Mouse (Mus musculus) granulocyte monocyte progenitor cell, adult 5-6 weeks (primary cell): ENCODE results near the gene Pithd1. TPM values are rescaled to one million over a fixed set of nuclear protein-coding genes. Genes with fewer than 3 reads are reported as not detected.
"Not testable (repeated sequence)": the region's sequence is repeated elsewhere in the genome, so short reads cannot be mapped to it uniquely, and the experiment has no call there.

ENCODE experiments used
- ATAC-seq: replicated peaks from 2 replicates; pipeline ENCODE4 v1.8.0; 2016; ENCODE audit warnings: mild to moderate bottlenecking, moderate TSS enrichment, inconsistent platforms; ENCODE audit not compliant: poor library complexity, severe bottlenecking
- total RNA-seq, 2 experiments: library from RNA; stranded (forward) in 1 of 2; stranded (reverse) in 1 of 2; fragments of 200-712, 200-1000 nt in 1 of 2; fragments of >200 nt in 1 of 2; fragmentation: Nextera tagmentation in 1 of 2; gene quantifications; 2 replicates each; pipeline ENCODE4 v1.2.3; 2014 to 2017

The Pithd1 gene
- total RNA-seq, 2 experiments from 2014 or later, result 24.7 to 29.1 TPM

GRCm38 (mm10) chr4:135963457-135964193 lies 23.4 kb downstream of the Pithd1 start, which contains the start of gene Gale:
TSS of gene Gale (plus strand) at chr4:135963727.
- peak; percentile 83 for ATAC-seq

GRCm38 (mm10) chr4:135962946-135963345 lies 24.1 kb downstream of the Pithd1 start:
- no peak; the same call in 1 of the 2 replicates for ATAC-seq

- no peak for ATAC-seq
These were observed 24.9 kb downstream of the Pithd1 start for GRCm38 (mm10) chr4:135962198-135962597.

- ATAC-seq, result no peak
These were observed 25.4 kb downstream of the Pithd1 start for GRCm38 (mm10) chr4:135961709-135962108.

GRCm38 (mm10) chr4:135960717-135961116 lies 26.3 kb downstream of the Pithd1 start:
- peak; percentile 54 for ATAC-seq

GRCm38 (mm10) chr4:135958354-135958753 lies 28.7 kb downstream of the Pithd1 start:
- ATAC-seq, result no peak

GRCm38 (mm10) chr4:135955886-135956285 lies 31.2 kb downstream of the Pithd1 start:
- ATAC-seq, result no peak

GRCm38 (mm10) chr4:135954241-135954640 lies 32.8 kb downstream of the Pithd1 start:
- peak; percentile 56 for ATAC-seq

- no peak for ATAC-seq
These were observed 33.9 kb downstream of the Pithd1 start for GRCm38 (mm10) chr4:135953179-135953578.

- no peak for ATAC-seq
These were observed 35.6 kb downstream of the Pithd1 start for GRCm38 (mm10) chr4:135951505-135951904.

- no peak for ATAC-seq
These were observed 36.7 kb downstream of the Pithd1 start for GRCm38 (mm10) chr4:135950365-135950764.

- ATAC-seq, result no peak
These were observed 37.2 kb downstream of the Pithd1 start for GRCm38 (mm10) chr4:135949911-135950310.

GRCm38 (mm10) chr4:135949475-135949874 lies 37.6 kb downstream of the Pithd1 start:
- no peak for ATAC-seq

GRCm38 (mm10) chr4:135948142-135948541 lies 38.9 kb downstream of the Pithd1 start:
- ATAC-seq, result peak; percentile 29

- ATAC-seq, result no peak
These were observed 40.3 kb downstream of the Pithd1 start for GRCm38 (mm10) chr4:135946659-135947301.

GRCm38 (mm10) chr4:135946278-135946658 lies 40.8 kb downstream of the Pithd1 start, which contains the start of gene Hmgcl:
TSS of gene Hmgcl (plus strand) at chr4:135946448.
- ATAC-seq, result peak; percentile 84

GRCm38 (mm10) chr4:135945706-135946105 lies 41.4 kb downstream of the Pithd1 start:
- peak; percentile 73 for ATAC-seq

- no peak for ATAC-seq
These were observed 43.7 kb downstream of the Pithd1 start for GRCm38 (mm10) chr4:135943389-135943788.

GRCm38 (mm10) chr4:135942193-135942592 lies 44.9 kb downstream of the Pithd1 start:
- peak; percentile 37 for ATAC-seq

GRCm38 (mm10) chr4:135941026-135941425 lies 46.0 kb downstream of the Pithd1 start:
- ATAC-seq, result not testable (repeated sequence)

- ATAC-seq, result no peak
These were observed 48.2 kb downstream of the Pithd1 start for GRCm38 (mm10) chr4:135938858-135939257.

GRCm38 (mm10) chr4:135935502-135935901 lies 51.6 kb downstream of the Pithd1 start:
- ATAC-seq, result no peak
